Mouse (Mus musculus) cerebellum, adult 2 months (tissue): ENCODE measurements around the gene Zfp637.

ENCODE experiments used
- CTCF ChIP-seq: fragments of 200-500 bp; IDR thresholded peaks from 2 replicates; pipeline ENCODE4 v1.5.1; 2011; ENCODE audit warnings: low read depth, mild to moderate bottlenecking, control low read depth, low read length, moderate library complexity, borderline replicate concordance; ENCODE audit not compliant: insufficient read depth
- POLR2A ChIP-seq: fragments of 200-500 bp; IDR thresholded peaks from 2 replicates; pipeline ENCODE4 v1.6.1; 2011; ENCODE audit warnings: low read length, control low read depth, borderline replicate concordance; ENCODE audit not compliant: insufficient read depth

- no peak for TF ChIP-seq CTCF
- no peak for TF ChIP-seq POLR2A
Measured at GRCm38 (mm10) chr6:117861848-117862247, 20.9 kb downstream of the Zfp637 start, which contains the start of gene Zfp239.
